Mouse (Mus musculus) spleen, postnatal 14 days (tissue): ENCODE data around the gene Gm29133.

Source experiments
- DNase-seq, 2 experiments: peaks; one replicate each; pipeline ENCODE4 v3.0.0; 2021 to 2022; ENCODE audit warnings: low spot score in 2 of 2

Gene Gm29133

GRCm38 (mm10) chr3:75747897-75748296 is at the start of gene Gm29133:
Gm29133 (plus strand) TSS chr3:75748197.
- DNase-seq: no peak

- no peak for DNase-seq
Observed at GRCm38 (mm10) chr3:75699088-75699487, 48.9 kb upstream of the Gm29133 start.

GRCm38 (mm10) chr3:75701336-75701735 is 46.7 kb upstream of the Gm29133 start:
- DNase-seq: no peak

- no peak for DNase-seq
Observed at GRCm38 (mm10) chr3:75706536-75706935, 41.5 kb upstream of the Gm29133 start.

GRCm38 (mm10) chr3:75713678-75714295 is 34.2 kb upstream of the Gm29133 start:
- DNase-seq: no peak

GRCm38 (mm10) chr3:75720663-75721062 is 27.3 kb upstream of the Gm29133 start:
- DNase-seq: no peak

GRCm38 (mm10) chr3:75730982-75731600 is 16.9 kb upstream of the Gm29133 start:
- no peak for DNase-seq

GRCm38 (mm10) chr3:75743664-75744437 is 4.1 kb upstream of the Gm29133 start:
- DNase-seq: no peak

GRCm38 (mm10) chr3:75745343-75745742 is 2.7 kb upstream of the Gm29133 start:
- DNase-seq: no peak

- DNase-seq: no peak
Observed at GRCm38 (mm10) chr3:75763351-75763750, 15.4 kb downstream of the Gm29133 start.

- no peak for DNase-seq
Observed at GRCm38 (mm10) chr3:75774253-75774652, 26.3 kb downstream of the Gm29133 start.

- no peak for DNase-seq
Observed at GRCm38 (mm10) chr3:75808001-75808400, 60.0 kb downstream of the Gm29133 start.

- DNase-seq: no peak
Observed at GRCm38 (mm10) chr3:75823934-75824333, 75.9 kb downstream of the Gm29133 start.

- DNase-seq: no peak
Observed at GRCm38 (mm10) chr3:75824458-75824857, 76.5 kb downstream of the Gm29133 start.

GRCm38 (mm10) chr3:75834827-75835226 is 86.8 kb downstream of the Gm29133 start:
- no peak for DNase-seq

- no peak for DNase-seq
Observed at GRCm38 (mm10) chr3:75835286-75835967, 87.4 kb downstream of the Gm29133 start.
